Mouse (Mus musculus): ENCODE measurements around the gene Odf4. TPM values are rescaled to one million over a fixed set of nuclear protein-coding genes. Genes with fewer than 3 reads are reported as not detected.
"Not testable (repeated sequence)": the region's sequence is repeated elsewhere in the genome, so short reads cannot be mapped to it uniquely, and the experiment has no call there.

The Odf4 gene
- total RNA-seq, 4 experiments from 2014 or later: 0.32 to 0.58 (median 0.45) TPM; not detected in 1

GRCm38 (mm10) chr11:68946806-68947440, 20.0 kb upstream of the Odf4 start:
- no peak for DNase-seq (ENCODE audit: low spot score in 2 of 2)

DNA sequence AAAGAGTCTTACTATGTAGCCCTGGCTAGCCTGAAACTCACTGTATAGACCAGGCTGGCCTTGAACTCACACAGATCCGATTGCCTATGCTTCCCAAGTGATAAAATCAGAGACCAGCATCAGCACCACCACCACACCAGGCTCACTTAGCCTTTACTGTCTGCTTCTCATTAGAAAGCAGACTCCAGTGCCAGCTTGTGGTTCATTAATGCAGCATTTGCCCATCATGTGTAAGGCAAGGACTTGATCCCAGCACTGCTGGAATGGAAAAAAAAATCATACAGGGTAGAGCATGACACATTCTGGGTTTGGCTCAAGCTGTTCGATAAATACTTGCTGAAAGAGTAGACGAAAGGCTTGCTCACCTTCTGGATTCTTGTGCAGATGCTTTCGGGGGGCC, 19.1 kb upstream of the Odf4 start:
- no peak for DNase-seq (ENCODE audit: low spot score in 2 of 2)

DNA sequence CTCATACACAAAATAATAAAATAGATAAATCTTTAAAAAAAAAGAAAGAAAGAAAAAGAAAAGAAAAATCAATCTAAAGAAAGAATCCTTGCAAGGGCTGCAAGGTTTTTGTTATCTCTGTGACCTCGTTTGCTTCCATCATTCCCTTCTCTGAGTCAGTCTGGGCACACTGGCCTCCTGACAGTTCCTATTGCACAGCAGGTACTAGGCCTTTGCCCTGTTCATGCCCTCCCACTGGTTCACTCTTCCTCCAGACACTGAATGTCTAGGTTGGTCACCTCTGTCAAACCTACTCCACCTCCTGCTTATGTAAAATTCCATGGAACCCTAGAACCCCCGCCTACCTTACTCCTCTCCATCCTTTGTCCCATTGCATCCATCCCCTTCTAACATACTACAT, 18.4 kb upstream of the Odf4 start:
- no peak for DNase-seq (ENCODE audit: low spot score in 2 of 2)

GRCm38 (mm10) chr11:68942731-68943130, 15.8 kb upstream of the Odf4 start:
- DNase-seq (ENCODE audit: low spot score in 2 of 2): no peak

DNA sequence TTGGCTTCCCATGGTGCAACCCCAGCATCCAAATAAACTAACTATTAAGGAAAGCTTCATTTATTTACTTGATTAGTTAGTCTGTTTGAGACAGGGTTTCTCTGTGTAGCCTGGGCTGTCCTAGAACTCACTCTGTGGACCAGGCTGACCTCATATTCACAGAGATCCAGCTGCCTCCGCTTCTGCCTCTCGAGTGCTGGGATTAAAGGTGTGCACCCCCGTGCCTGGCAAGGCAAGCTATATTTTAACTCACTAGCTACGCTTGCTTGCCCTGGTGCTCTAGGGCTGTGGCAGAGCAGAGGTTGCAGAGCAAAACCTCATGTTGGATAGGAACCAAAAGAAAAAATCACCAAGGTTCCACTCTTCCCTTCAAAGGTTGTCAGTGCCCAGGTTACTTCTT, 13.6 kb upstream of the Odf4 start:
- DNase-seq (ENCODE audit: low spot score in 2 of 2): no peak

GRCm38 (mm10) chr11:68939451-68940304, 12.8 kb upstream of the Odf4 start:
- peak; percentile 87 to 89 for DNase-seq (ENCODE audit: low spot score in 2 of 2)

- not testable (repeated sequence) for DNase-seq (ENCODE audit: low spot score in 2 of 2)
Observed at GRCm38 (mm10) chr11:68936951-68937350, 10.1 kb upstream of the Odf4 start.

- no peak for DNase-seq (ENCODE audit: low spot score in 2 of 2)
Observed at GRCm38 (mm10) chr11:68933885-68934507, 7.1 kb upstream of the Odf4 start.

DNA sequence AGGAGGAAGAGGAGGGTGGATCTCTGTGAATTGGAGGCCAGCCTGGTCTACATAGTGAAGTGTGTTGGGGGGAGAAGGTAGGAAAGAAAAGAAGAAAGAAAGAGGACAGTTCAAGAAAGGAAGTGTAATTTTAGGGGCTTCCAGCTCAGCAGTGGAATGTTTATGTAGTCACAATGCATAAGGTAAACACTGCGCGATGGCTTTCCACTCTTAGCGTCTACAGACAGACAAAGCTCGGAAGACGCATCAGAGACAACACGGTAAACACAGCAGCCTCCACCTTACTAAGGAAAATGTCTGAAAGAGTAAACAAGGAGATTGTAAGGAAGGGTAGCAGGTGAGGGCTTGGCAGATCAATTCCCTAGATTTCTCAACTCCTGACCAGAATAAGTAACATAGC, 3.1 kb upstream of the Odf4 start:
- DNase-seq (ENCODE audit: low spot score in 2 of 2): no peak

DNA sequence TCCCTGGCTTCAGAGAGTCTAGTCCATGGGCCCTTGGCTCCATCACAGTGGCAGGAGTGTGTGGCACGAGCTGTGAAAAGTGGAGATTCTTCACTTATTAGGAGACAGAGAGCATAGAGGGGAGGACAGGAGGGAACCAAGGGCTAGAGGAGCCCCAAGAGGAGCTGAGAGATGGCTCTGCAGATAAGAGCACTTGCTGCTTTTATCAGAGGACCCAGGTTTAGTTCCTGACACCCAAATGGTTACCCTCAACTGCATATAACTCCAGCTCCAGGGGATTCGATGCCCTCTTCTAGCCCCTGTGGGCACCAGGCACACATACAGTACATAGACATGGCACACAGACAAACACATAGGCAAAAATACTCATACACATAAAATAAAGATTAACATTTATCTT, 2.1 kb downstream of the Odf4 start:
- DNase-seq (ENCODE audit: low spot score in 2 of 2): no peak

- no peak for DNase-seq (ENCODE audit: low spot score in 2 of 2)
Observed at GRCm38 (mm10) chr11:68923191-68923590, 3.7 kb downstream of the Odf4 start.

DNA sequence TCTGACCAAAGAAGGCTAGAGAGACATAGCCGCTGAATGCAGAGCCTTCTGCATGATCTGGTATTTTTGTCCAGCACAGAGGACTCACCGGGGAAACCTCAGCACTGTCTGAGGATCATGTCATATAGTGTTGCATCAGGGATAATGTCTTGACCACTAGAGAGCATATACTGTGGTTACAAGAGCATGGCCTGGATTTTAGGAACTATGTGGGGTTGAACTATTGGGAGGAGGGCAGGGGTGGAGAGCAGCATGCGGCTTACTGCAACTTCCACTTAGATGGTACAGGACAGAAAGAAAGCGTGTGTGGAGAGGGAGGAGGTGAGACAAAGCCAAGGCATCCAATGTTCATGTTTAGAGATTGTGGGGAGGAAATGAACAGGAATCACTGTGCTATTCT, 12.3 kb downstream of the Odf4 start:
- DNase-seq (ENCODE audit: low spot score in 2 of 2): no peak

GRCm38 (mm10) chr11:68911531-68912177, 15.2 kb downstream of the Odf4 start:
- DNase-seq (ENCODE audit: low spot score in 2 of 2): no peak

DNA sequence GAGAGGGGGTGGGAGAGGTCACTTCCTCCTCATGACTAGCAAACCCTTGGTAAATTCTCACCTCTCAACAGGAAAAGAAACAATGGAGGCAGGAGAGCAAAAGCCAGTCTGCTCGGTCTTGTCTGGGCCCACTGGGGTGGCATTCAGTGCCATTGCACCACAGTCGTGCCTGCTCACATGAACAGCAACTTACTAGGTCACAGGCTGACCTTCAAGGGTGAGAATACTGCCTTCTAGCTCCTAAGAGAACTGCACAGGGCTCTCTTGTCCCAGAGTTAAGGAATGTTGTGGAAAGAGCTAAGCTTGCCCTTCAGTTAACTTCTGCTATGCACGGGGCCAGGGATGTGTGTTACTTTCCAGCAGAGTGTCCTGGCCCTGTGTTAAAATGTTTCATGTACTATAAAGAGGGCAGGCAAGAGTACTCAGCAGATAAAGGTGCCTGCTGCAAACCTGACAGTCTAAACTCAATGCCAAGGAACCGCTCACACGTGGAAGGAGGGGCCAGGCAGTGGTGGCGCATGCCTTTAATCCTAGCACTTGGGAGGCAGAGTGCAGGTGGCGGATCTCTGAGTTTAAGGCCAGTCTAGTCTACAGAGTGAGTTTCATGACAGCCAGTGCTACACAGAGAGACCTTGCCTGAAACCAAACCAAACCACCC, 17.9 kb downstream of the Odf4 start:
- no peak for DNase-seq (ENCODE audit: low spot score in 2 of 2)

- no peak for DNase-seq (ENCODE audit: low spot score in 2 of 2)
Observed at GRCm38 (mm10) chr11:68907251-68907650, 19.6 kb downstream of the Odf4 start.

DNA sequence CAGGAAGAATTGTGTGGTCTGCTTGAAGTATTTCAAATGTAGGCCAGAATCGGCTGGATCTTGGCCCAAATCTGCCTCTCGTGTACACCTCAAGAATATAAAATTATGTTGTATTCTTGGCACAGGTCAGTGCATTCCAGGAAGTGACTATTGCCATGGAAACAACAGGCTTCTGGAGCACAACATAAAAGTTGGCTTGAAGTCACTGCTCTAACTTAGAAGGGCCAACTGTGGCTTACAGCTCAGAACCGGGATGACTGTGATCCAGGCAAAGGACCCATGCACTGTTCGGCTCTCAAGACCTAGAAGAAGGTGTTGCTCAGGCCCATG, 20.5 kb downstream of the Odf4 start:
- no peak for DNase-seq (ENCODE audit: low spot score in 2 of 2)

GRCm38 (mm10) chr11:68905665-68906460, 21.0 kb downstream of the Odf4 start:
- DNase-seq (ENCODE audit: low spot score in 2 of 2): no peak

- DNase-seq (ENCODE audit: low spot score in 2 of 2): no peak
Observed at GRCm38 (mm10) chr11:68905138-68905531, 21.7 kb downstream of the Odf4 start.

DNA sequence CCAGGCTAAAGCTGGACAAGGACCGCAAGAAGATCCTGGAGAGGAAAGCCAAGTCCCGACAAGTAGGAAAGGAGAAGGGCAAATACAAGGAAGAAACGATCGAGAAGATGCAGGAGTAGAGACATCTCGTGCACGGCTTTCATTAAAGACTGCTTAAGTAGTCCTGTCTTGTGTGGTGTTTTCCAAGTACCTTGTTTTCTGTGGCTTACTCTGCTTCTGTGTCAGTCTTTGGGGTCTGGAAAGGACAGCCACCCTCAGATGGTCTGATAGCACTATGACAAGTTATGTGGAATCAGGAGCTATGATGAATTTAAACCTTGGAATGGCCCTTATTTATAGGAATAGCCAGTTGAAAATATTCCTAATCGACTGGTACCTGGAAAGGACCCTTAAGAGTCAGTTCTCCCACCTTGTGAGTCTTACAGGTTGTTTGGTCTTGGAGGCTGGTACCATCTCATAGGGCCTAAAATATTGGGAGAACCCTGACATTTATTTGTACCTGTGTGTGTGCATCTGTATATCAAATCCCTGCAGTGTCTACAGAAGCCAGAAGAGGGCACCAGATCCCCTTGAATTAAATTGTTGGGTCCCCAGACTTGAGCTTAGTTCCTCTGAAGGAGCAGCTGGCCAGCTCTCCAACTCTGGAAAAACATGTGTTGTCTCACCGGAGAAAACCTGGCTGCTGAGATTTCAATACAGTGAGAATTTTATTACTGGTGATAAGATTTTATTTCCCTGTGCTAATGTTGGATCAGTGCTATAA, 22.3 kb downstream of the Odf4 start:
- DNase-seq (ENCODE audit: low spot score in 2 of 2): peak; percentile 57 to 84

DNA sequence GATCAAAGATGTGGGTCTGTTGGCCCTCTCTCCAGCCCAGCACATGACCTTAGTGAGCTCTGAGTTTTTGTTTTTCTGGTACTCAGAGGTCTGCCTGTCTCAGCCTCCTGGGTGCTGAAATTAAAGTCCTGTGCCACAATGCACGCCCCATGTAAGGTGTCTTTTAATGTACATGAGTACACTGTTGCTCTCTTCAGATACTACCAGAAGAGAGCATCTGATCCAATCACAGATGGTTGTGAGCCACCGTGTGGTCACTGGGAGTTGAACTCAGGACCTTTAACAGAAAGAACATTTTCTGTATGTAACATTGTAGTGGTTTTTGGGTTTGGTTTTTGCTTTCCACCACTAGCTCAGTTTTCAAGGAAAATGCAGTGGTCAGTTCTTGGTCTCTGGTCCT, 23.1 kb downstream of the Odf4 start:
- no peak for DNase-seq (ENCODE audit: low spot score in 2 of 2)
